9 mouse cellular contexts compared by ENCODE assay signal in the genomic region with DNA sequence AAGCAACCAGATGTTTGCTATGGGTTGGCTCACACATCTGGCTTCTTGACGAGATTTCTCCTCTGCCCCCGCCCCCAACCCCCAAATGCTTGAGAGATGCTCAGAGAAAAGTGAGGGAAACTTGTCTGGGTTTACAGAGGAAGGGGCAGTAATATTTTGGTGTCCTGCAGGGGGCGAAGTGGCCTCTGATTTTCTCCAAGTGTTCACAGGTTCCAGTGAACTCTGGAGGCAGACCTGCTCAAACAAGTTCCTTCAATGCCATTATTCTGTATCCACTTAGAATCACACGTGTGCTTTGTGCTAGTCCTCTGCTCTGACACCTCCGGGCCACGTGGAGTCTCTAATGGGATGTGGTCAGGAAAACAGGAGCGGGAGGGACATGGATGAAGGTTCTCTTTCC. TPM values are rescaled to one million over a fixed set of nuclear protein-coding genes. Genes with fewer than 3 reads are reported as not detected.
DNase-seq lines count a peak whose midpoint lies in the region; ATAC-seq and TF ChIP-seq lines count a peak whose summit lies in the region.
"Had no signal": no experiment of that assay in that cellular context is flagged by ENCODE, and none has a peak within 500 bp of the region (broad histone marks: within the 10 kb centered on the region; RNA-seq: fewer than 3 reads in every experiment).

No protein-coding gene starts in this region.

- no peak overlapping the region for H3K27ac ChIP-seq in kidney, embryonic 14.5 days (ENCODE audit: low read depth, low read length)
- no peak overlapping the region for H3K27ac ChIP-seq in ES-Bruce4 (ENCODE audit: insufficient read depth, low read length)
- H3K27ac ChIP-seq: stomach, embryonic 15.5 days had no signal

- peaks cover 34% of the 10 kb centered on the region for H3K27me3 ChIP-seq in kidney, embryonic 14.5 days (ENCODE audit: control insufficient read depth, insufficient read depth, low read length)
- peaks cover 23% of the 10 kb centered on the region for H3K27me3 ChIP-seq in ES-Bruce4 (ENCODE audit: control insufficient read depth, insufficient read depth, low read length, poor library complexity, severe bottlenecking)

- H3K4me1 ChIP-seq in kidney, embryonic 14.5 days (ENCODE audit: control insufficient read depth, insufficient read depth, low read length), result peaks cover 21% of the 10 kb centered on the region
- H3K4me1 ChIP-seq in ES-Bruce4 (ENCODE audit: control insufficient read depth, insufficient read depth, low read length), result no peaks in the 10 kb centered on the region

- no peak overlapping the region for H3K4me3 ChIP-seq in kidney, embryonic 14.5 days (ENCODE audit: low read length)
- no peak overlapping the region for H3K4me3 ChIP-seq in ES-Bruce4 (ENCODE audit: low read depth, low read length)
- H3K4me3 ChIP-seq: stomach, embryonic 15.5 days had no signal

- H3K9ac ChIP-seq in kidney, embryonic 14.5 days (ENCODE audit: low read depth, low read length), result no peak overlapping the region
- no peak overlapping the region for H3K9ac ChIP-seq in ES-Bruce4 (ENCODE audit: low read depth, poor library complexity, severe bottlenecking)
- H3K9ac ChIP-seq: stomach, embryonic 15.5 days had no signal

- 30% methylated on average over 7 of the region's 7 CpGs for whole genome bisulfite sequencing in kidney, embryonic 14.5 days

- peak; percentile 52 for DNase-seq in kidney, adult 11 months
- DNase-seq in adrenal gland, postnatal 4 days (ENCODE audit: low spot score in 2 of 2), result peak; percentile 14 to 32
- DNase-seq in gastrocnemius, postnatal 10 days, result peak; percentile 75
- DNase-seq in left cerebral cortex, postnatal 36 days (ENCODE audit: low spot score in 2 of 2), result peak; percentile 16 to 37
- peak; percentile 83 for DNase-seq in retina, embryonic 14.5 days (ENCODE audit: low spot score)

- TF ChIP-seq EP300 in ES-Bruce4 (IDR thresholded peaks at IDR 0.05; ENCODE audit: insufficient read depth, low read depth, low read length), result no peak

- H3K9me3 ChIP-seq in kidney, embryonic 14.5 days (ENCODE audit: control insufficient read depth, low read length), result no peaks in the 10 kb centered on the region
- peaks cover 19% of the 10 kb centered on the region for H3K9me3 ChIP-seq in ES-Bruce4 (replicated peaks; ENCODE audit: control insufficient read depth, insufficient read depth, low read length, poor library complexity, severe bottlenecking)
- H3K9me3 ChIP-seq: stomach, embryonic 15.5 days had no signal

- no peak overlapping the region for H3K4me2 ChIP-seq in kidney, embryonic 14.5 days (replicated peaks; ENCODE audit: low read depth, low read length)
- H3K4me2 ChIP-seq: stomach, embryonic 15.5 days had no signal

- no peak for TF ChIP-seq POLR2A in ES-Bruce4 (IDR thresholded peaks at IDR 0.05; ENCODE audit: insufficient read depth, low read length)

- intact Hi-C loops in left cerebral cortex, postnatal 36 days (cut with DNase I), result loop anchor here (5.0 kb wide), 2 partner anchors 185 to 255 kb away; partner anchors contain the start of gene Txndc5

- no peaks in the 10 kb centered on the region for H3K36me3 ChIP-seq in kidney, embryonic 14.5 days (ENCODE audit: control insufficient read depth, insufficient read depth, low read length)
- no peaks in the 10 kb centered on the region for H3K36me3 ChIP-seq in ES-Bruce4 (ENCODE audit: control insufficient read depth, insufficient read depth, low read length, poor library complexity, severe bottlenecking)
- H3K36me3 ChIP-seq: stomach, embryonic 15.5 days had no signal

- peak; percentile 35 for TF ChIP-seq CTCF in ES-Bruce4 (IDR thresholded peaks at IDR 0.05; ENCODE audit: low read depth, low read length)

- ATAC-seq in kidney, embryonic 14.5 days (ENCODE audit: low FRiP score, low TSS enrichment), result no peak
- no peak for ATAC-seq in monocyte, adult 5-6 weeks (replicated peaks; ENCODE audit: insufficient number of reproducible peaks, low FRiP score, low TSS enrichment, poor library complexity, severe bottlenecking)

RNA-seq across cellular contexts. Expression of gene Bmp6, which starts 2.3 kb away (rescaled TPM):
- 1.6 and 1.7 TPM in 2 replicates for polyA plus RNA-seq in kidney, embryonic 14.5 days (2014; fragmentation: Nextera tagmentation; extraction: Ambion mirVana)
- 0.73 and 0.97 TPM in 2 replicates for polyA plus RNA-seq in ES-Bruce4 (2011; ENCODE audit: insufficient read depth, insufficient read length, low read depth, missing spikeins)
- 10 to 100 TPM in 1 of 2 experiments, 1 to 10 TPM in 1; 8.9 to 11.6 TPM for total RNA-seq in adrenal gland, postnatal 4 days (2021)
- 1 to 10 TPM; 7.6 to 9.3 TPM for total RNA-seq in gastrocnemius, postnatal 10 days (2021)
- total RNA-seq in left cerebral cortex, postnatal 36 days (2021), result 10 to 100 TPM in 1 of 2 experiments, 1 to 10 TPM in 1; 6.5 to 11.8 TPM
- not detected in 3 replicates for total RNA-seq in monocyte, adult 5-6 weeks (2017)

Comparison
In these comparisons a context has a peak if more than half of its experiments do, and no peak if none do; other contexts are left out.
1. DNase-seq: peak in every context shown above with its lines; median percentile 83 in retina, embryonic 14.5 days; 75 in gastrocnemius, postnatal 10 days; 52 in kidney, adult 11 months; 26 in left cerebral cortex, postnatal 36 days; 23 in adrenal gland, postnatal 4 days.